Mouse (Mus musculus) thymus, postnatal 25 days (tissue): ENCODE data around the gene Gpatch8.

ENCODE experiments used
- DNase-seq: peaks from one replicate; pipeline ENCODE4 v3.0.0; 2022

Gpatch8 gene

DNA sequence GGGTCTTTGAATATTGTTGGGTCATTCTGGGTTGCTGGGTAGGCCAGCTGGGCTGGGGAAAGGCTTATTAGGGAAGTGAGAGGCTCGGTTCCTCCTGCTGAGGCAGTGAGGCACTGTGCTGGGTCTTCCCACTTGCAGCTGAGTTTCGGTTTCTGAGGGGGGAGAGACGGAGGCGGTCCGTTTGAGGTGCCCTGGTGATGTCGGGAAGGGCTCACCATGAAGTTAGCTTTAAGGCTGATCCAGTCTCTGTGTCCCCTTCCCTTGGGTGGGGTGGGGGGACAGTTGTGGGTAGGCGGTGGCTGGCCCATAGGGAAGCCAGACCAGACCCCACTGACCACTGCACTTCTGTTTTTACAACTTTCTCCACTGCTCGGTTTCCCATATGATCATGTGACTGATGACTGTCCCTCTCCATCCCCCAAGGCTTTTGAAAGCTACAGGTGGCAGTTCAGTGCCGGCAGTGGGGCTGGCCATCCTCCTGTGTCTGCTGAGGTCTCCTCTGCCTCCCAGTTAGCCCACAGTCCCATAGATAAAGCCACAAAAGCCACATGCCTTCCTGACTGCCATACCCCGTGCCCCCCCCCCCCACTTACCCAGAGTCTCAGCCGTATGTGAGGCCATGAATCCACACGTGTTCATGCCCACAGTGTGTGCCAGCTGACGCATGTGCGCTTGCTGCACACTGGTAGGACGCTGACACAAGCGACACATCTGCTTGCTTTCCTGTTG, 123.9 kb downstream of the Gpatch8 start:
- peak; percentile 29 for DNase-seq

DNA sequence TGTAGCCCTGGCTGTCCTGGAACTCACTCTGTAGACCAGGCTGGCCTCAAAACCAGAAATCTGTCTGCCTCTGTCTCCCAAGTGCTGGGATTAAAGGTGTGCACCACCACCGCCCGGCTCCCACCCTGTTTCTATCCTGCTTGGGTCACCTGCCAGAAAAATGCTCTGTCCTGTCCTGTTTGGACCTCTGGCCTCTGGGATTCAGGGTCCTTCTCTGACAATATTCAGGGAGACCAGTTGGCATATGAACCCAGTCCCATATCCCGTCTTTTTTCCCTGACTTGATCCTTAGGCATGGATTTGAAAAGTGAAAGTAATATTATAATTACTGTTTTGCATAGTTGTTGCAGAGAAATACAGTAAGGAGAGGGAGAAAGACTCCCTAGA, 124.5 kb downstream of the Gpatch8 start:
- no peak for DNase-seq

DNA sequence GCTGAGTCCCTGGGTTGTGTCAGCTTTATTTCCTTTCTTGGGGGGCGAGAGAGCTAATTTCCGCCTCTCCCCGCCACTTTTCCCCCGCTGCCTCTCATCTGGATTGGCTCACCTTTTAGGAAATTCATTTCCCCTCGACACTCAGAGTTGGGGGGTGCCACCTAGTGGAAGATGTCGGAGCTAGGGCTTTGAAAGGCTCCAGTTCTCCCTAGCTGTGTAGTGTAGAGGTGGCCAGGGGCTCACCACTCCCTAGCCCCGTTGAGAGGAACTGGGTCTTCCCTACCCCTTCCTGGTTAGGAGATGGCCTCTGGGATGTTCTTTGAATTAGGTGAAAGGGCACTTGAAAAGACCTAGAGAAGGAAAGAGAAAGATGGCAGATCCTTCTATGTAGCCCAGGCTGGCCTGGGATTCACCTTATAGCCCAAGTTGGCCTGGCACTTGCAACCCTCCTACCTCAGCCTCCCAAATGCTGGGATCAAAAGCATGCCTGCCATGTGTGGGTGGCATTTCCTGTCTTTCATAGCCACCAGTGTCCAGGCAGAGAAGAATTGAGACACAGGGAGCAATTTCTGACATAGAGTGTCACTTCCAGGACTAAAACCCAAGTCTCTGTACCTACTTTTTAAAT, 125.1 kb downstream of the Gpatch8 start:
- peak; percentile 84 for DNase-seq

DNA sequence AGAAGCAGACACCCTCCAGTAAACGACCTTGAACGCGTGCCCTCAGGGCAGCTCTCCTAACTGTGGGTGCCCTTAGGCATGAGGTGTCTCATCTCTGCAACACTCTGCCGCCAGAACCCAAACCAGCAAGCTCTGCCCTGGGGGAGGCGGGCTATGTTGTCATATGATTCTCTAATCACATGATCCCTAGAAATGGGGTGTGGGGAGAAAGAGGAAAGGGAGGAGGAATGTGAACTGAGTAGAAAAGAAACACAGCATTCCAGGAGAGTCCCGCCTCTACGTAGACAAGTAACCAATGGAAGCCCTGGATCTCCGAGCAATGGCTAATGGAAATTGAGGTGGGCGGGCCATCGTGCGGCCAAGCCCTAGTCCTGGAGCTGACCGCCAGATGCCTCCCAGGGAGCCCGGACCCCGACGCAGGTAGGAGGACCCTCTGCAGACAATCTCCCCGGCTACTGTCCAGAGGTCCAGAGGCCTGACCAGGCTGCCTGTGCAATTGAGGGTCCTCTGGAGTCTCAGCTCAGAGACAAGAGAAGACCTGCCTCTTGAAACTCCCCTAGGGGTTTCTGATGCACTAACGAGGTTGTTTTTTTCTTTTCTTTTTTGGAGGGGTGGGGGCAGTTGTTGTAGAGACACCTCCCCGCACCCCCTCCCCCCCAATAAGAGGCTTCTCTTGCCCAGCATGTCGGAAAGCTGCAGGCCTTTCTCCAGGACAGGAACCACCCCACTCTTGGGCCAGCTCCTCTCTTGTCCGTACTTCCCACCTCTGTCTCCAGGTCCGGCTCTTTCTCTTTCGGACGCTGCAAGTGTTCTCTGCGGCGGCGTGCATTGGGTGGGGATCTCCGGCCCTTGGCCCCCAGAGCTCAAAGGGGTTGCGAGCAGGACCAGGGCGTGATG, 125.8 kb downstream of the Gpatch8 start, which contains the start of gene Grn:
TSS of gene Grn (plus strand) at position 195 of the 897 bp plus-strand sequence.
- peak; percentile 61 for DNase-seq

DNA sequence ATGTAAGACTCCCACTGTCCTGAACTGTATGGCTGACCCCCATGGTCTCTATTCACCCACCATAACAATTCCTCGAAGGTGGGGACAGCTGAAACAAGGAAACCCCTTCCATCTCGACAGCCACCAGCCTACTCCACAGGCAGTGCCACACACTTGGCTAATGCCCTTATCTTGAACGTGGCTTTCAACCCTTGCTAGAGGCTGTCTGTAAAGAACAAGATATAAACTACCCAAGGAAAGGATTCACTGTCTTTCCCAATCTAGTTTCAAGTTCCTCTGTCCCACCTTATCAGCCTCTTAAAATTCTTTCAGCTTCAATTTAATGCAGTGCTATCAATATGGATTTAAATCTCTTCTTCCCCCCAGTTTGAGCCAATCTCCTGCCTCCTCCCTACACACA, 126.6 kb downstream of the Gpatch8 start:
- DNase-seq = no peak

DNA sequence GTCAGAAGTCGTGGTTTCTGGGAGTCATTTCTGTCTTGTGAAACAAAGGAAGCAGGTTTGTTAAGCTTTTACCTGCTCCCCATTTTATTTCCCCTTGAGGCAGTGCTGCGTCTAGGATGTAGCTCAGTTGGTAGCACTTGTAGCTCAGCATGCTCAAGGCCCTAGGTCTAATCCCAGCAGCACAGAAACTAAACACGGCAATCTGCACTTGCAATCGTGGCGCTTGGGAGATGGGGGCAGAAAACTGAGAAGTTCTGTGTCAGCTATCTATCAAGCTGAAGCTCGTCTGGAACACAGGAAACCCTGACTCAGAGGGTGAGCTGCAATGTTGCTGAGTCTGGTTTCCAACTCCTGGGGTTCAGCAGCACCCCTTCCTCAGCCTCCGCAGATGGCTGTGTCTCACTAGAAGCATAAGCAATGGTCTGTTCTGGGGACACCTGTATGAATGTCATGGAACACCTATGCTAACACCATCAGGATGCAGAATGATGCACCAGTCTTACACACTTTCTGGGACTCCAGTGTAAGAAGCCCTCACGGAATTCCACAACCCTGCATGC, 127.1 kb downstream of the Gpatch8 start:
- no peak for DNase-seq
